Mouse (Mus musculus) heart, postnatal 0 days (tissue): Measurements from ENCODE around the gene Ppp1r12b.

ENCODE experiments used
- CTCF ChIP-seq: IDR thresholded peaks from 2 replicates; pipeline ENCODE4 v1.5.1; 2016; ENCODE audit warnings: antibody characterized with exemption, control low read depth, low read depth
- EP300 ChIP-seq: IDR thresholded peaks from 2 replicates; pipeline ENCODE4 v1.6.1; 2016; ENCODE audit warnings: antibody characterized with exemption, low read depth

DNA sequence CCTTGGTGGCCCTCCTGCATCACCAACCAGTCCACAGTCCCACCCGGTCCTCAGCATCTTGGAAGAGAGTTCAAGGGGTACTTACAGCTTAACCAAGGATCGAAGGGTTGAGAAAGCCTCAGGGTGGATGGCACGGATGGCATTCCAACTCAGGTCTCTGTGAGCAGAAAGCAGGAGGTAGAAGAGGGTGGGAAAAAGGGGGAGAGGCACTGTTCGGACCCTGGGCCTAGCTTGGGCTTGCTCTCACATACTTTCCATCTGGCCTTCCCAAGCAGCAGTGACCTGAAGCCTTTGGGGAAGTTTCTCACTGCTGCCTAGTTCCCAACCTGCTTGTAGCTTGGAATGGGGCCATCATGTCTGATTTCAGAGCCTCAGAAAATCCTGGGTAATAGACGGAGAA lies 41.8 kb upstream of the Ppp1r12b start:
- TF ChIP-seq EP300 (no peak), CTCF (no peak)
